Mouse (Mus musculus) layer of hippocampus, adult 9-10 months (tissue): Measurements from ENCODE around the gene Slc22a15.

Experiments used
- DNase-seq: peaks from one replicate; pipeline ENCODE4 v3.0.0; 2022; ENCODE audit warnings: low spot score

Gene Slc22a15

GRCm38 (mm10) chr3:101923843-101924740 is at the start of gene Slc22a15:
Slc22a15 (minus strand) TSS chr3:101924453.
- DNase-seq: no peak

DNA sequence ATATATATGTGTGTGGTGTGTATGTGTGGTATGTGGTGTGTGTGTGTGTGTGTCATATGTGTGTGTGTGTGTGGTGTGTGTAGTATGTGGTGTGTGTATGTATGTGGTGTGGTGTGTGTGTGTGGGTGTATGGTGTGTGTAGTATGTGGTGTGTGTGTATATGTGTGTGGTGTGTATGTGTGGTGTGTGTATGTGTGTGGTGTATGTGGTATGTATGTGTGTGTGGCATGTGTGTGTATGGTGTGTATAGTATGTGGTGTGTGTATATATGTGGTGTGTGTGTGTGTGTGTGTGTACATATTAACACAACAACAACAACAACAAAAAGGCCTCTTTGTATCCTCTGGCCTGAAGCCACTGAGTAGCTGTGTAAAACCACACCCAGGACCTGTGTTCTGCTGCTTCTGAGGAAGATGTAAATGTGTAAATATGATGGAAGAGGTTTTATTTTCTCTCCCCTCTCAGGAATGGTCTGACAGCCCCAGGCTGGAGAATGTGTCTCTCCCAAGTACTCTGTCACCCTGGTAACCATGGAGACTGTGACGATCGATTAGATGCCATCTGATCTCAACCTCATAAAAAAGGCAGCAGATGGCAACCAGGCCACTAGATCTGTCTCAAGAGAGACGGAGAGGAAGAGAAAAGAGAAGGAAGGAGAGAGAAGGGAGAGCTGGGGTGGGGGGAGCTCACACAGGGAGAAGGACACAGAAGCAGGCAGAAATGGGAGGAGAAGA is 42.7 kb upstream of the Slc22a15 start:
- no peak for DNase-seq

DNA sequence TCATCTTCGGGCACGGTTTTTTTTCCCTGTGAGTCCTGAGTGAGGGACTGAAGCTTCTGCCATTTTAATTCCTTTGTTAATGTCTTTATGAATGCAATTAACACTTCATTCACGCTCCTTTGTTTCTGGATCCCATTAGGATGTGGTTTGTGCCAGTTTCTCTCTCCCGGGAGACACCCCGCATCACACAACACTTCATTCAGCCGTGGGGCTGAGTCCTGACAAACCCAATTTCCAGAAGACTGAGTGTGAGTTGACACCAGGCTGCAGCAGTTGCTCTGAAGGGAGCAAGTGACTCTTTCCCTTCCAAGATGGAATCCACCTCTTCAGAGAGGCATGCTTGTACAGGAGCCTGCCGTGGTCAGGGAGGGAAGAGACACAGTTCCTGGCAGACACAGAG is 40.1 kb upstream of the Slc22a15 start:
- DNase-seq: no peak

- no peak for DNase-seq
Observed at GRCm38 (mm10) chr3:101963501-101963900, 39.2 kb upstream of the Slc22a15 start.

DNA sequence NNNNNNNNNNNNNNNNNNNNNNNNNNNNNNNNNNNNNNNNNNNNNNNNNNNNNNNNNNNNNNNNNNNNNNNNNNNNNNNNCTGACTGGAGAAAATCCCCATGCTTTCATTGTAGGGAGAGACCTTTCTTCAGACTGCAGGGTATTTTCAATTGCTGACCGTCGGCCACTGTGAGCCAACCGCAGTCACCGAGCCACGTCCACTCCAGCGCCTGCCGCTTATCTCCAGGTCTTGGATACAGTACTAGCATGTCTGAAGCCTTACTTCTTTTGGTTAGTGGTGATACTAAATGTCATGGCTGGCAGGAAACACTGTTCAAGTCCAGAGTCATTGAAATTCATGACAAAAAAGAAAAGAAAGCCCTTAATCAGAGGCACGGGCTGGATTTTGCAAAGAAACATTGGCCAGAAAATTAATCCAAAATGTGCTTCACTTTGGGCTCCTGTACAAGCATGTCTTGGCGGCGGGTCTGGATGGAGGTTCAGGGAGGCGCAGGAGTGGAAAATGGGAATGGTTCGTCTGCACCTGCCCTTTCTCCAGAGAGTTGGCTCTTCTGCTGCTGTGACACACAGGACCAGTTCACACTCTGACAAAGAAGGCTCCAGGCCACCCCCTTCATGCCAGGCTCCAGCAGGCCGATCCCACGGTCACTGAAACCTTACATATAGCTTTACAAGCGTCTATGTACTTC is 37.0 kb upstream of the Slc22a15 start:
- DNase-seq: no peak

DNA sequence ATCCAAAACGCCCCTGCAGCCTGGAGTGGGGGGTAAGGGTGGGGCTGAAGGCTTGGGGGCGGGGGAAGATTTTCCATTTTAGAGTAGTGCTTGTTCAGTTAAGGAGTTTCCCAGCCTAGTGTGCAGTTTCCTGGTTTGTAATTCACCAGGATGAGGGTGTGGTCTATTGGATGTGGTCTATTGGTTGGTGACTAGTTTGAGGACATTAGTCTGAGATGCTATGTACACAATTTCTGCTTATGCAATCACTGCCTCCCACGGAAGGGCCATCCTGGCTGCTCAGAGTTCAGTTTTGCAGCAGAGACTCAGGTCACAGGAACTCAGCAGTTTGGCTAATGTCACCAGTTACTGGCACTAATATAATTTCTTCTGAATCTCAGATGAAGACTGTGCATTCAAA is 33.8 kb upstream of the Slc22a15 start:
- DNase-seq: no peak

DNA sequence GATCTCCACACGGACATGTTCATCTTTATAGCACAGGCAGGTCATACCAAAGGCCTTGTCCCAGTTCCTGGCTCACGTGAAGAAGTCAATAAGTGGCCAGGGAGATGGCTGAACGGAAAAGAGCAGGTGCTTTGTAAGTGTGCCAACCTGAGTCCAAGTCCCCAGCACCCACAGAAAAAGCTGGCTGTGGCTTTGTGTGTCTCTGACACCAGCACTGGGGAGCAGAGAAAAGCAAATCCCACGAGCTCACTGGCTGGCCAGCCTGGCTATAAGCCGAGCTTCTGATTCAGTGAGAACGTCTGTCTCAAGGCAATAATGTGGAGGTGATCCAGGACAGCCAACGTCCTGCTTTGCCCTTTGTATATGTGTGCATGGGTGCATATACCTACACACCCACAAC is 29.3 kb upstream of the Slc22a15 start:
- DNase-seq: no peak

DNA sequence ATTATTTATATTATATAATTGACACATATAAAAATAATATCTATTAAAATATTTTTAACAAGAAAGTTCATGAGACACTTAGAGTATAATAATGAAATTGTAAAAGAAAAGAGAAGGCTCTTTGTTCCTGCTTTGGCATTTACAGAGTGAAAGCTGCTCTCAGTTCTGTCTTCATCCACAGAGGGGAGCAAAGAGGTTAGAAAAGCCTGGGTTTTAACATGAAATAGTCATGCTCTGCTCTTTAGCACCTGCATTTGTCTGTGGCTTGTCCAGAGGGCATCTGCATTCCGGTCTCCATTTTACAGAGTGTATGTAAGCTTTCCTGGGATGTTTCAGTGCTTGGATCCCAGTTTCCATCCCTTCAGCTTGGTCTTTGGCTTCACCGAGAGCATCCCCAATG is 28.3 kb upstream of the Slc22a15 start:
- DNase-seq: no peak

- DNase-seq: no peak
Observed at GRCm38 (mm10) chr3:101948572-101948971, 24.3 kb upstream of the Slc22a15 start.

GRCm38 (mm10) chr3:101947250-101947649 is 23.0 kb upstream of the Slc22a15 start:
- DNase-seq: no peak

GRCm38 (mm10) chr3:101945257-101945656 is 21.0 kb upstream of the Slc22a15 start:
- DNase-seq: no peak

DNA sequence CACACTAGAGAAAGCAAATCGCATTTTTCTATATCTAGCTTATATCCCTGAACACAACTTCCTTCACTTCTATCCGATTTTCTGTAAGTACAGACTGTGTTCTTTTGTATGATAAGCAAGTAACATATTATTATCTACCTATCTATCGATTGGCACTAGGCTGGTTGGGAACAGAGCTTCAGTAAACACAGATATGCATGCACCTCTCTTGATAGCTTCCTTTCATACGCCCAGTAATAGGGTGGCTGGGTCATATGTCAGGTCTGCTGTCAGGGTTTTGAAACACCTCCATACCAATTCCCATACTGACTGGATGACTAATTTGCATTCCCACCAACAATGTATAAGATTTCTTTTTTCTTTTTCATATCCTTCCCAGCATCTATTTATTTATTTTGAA is 16.2 kb upstream of the Slc22a15 start:
- no peak for DNase-seq

GRCm38 (mm10) chr3:101939865-101940264 is 15.6 kb upstream of the Slc22a15 start:
- DNase-seq: no peak

DNA sequence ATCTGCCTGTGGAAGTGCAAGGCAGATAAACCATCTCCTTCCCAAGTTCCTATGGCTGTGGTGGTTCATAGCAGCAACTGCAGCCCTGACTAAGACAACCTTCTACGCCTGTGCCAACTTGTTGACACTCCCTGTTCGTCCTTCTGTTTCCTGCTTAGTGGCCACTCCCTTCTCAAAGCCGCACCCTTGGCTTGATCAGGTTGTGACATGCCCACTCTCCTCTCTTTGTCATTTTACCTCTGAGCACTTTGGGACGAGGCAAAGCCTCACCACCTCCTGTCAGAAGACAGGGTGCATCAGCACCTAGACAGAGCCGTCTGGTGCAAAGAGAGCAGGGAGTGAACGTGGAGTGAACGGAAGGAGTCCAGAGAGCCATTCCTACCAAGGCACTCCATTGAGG is 14.9 kb upstream of the Slc22a15 start:
- DNase-seq: no peak

- no peak for DNase-seq
Observed at GRCm38 (mm10) chr3:101936369-101936768, 12.1 kb upstream of the Slc22a15 start.

DNA sequence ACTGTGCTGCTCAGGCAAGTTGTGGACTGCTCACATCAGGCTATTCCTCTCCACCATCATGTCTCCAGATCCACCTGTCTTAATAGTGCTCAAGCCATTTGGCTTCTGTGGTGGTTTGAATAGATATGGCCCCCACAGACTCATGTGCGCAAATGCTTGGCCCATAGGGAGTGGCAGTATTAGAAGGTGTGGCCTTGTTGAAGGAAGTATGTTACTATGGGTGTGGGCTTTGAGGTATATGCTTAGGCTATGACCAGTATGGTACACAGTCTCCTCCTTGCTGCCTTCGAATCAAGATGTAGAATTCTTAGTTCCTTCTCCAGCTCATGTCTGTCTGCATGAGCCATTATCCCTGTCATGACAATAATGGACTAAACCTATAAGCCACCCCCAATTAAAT is 9.6 kb upstream of the Slc22a15 start:
- no peak for DNase-seq

DNA sequence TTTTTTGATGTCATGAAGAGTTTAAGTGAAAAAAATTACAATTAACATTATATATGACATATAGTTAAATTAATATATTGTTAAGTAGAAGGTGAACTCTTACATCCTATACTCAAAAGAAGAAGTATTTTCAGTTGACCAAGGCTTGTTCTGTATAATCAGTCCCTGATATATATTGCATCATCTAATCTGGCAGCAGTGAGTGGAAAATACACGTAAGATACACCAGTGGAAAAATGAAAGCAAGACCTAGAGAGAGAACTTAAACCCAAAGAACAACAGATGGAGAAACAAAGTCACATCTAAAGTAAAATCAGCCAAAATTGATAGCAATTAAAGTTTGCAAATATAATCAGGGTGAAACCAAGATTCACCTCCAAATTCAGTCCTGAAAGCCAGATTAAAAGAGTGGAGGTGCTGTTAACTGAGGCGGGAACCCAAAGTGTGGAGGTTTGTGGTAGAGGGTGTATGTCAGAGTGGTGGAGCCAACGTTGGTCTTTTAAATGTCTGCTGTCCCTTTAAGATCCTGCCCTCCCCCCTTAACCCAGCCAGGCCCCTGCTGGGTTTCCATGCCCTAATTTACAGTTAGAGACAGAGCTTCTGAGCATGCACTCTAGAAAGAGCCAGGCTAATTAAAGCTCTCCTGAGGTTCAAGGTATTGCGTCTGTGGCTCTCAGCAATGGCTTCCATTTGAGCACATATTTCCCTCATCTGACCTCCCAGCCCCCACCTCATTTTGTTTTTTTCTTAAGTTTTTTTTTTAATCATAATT is 5.0 kb upstream of the Slc22a15 start:
- DNase-seq: no peak

GRCm38 (mm10) chr3:101926636-101927035 is 2.4 kb upstream of the Slc22a15 start:
- no peak for DNase-seq

DNA sequence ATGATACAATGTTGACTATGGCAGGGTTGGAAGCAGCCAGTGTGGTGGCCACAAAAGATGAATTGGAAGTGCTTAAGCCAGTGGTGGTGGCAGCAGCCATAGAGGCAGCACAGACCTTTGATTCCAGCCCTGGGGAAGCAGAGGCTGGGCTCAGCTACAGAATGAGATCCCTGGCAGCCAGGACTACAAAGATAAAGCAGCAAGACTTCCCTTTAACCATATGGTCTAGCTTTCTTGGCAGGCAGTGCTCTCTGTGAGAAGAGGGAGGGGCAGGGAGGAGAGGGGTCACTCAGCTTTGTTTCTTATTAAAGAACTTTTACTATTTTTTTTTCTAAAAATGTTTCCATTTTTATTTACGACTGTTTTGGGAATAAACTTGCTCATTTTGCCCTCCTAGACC is 1.4 kb upstream of the Slc22a15 start:
- DNase-seq: no peak

DNA sequence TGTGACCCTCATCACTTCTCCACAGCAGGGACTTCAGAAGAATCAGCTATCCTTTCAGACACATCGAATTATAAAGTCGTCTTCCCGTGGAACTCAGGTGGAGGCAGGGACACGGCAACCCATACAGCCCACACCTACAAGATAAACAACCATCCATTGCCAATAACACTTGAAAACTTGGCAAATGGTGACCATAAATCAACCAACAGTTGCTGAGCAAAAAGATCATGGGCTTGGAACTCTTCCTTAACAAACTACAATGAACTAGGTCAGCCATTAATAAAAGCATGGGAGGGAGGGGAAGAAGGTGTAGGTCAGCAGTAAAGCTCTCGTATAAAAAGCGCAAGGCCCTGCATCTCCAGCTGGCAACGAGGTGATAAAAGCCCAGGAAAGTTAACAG is 1.9 kb downstream of the Slc22a15 start:
- no peak for DNase-seq

DNA sequence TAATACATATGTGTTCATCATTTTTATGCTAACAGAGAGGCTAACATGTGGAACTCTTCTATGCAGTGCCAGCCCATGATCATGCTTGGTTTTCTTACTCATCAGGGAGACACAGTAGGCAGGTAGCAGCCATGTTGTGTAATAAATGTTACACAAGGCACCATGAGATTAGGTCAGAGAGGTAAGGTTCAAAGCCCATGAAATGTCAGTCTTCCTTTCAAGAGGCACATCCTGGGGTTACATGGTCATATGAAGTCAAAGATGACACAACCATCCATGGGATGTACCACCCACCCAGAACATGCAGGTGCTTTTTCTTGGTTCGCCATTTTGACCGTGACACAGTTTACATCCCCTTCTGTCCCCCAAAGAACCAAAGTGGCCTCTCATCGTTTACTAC is 5.7 kb downstream of the Slc22a15 start:
- no peak for DNase-seq

- no peak for DNase-seq
Observed at GRCm38 (mm10) chr3:101917665-101918064, 6.6 kb downstream of the Slc22a15 start.
